Mouse (Mus musculus) intestine, embryonic 14.5 days (tissue): ENCODE measurements around the gene Dcaf10. TPM values are rescaled to one million over a fixed set of nuclear protein-coding genes. Genes with fewer than 3 reads are reported as not detected.
A peak's percentile ranks its signal among the peaks of the same experiment; 100 is the strongest.
"Not testable (repeated sequence)": the region's sequence is repeated elsewhere in the genome, so short reads cannot be mapped to it uniquely, and the experiment has no call there.

Experiments
- ATAC-seq: fragments of 200-750 bp; cut with Nextera tagmentation; replicated peaks from 2 replicates; pipeline ENCODE4 v1.8.0; 2017; ENCODE audit warnings: low read depth, moderate number of reproducible peaks, moderate TSS enrichment, moderate library complexity; ENCODE audit not compliant: low FRiP score, low TSS enrichment
- DNase-seq: peaks from one replicate; pipeline ENCODE4 v3.0.0-alpha.2; 2018; ENCODE audit warnings: low spot score
- H3K27ac ChIP-seq: fragments of 300-500 bp; sonication (generic); 2 replicates; pipeline ENCODE4 v1.5.1; 2014; ENCODE audit warnings: low read depth, mild to moderate bottlenecking, control low read depth
- H3K27me3 ChIP-seq: fragments of 300-500 bp; sonication (generic); replicated peaks from 2 replicates; pipeline ENCODE4 v1.6.1; 2014; ENCODE audit warnings: low read length, control low read depth; ENCODE audit not compliant: control insufficient read depth, insufficient read depth
- H3K36me3 ChIP-seq: fragments of 300-500 bp; sonication (generic); 2 replicates; pipeline ENCODE4 v1.6.1; 2014; ENCODE audit warnings: low read length, control low read depth; ENCODE audit not compliant: control insufficient read depth, insufficient read depth
- H3K4me1 ChIP-seq: fragments of 300-500 bp; sonication (generic); replicated peaks from 2 replicates; pipeline ENCODE4 v1.6.1; 2014; ENCODE audit warnings: low read length, control low read depth, mixed read lengths; ENCODE audit not compliant: control insufficient read depth, insufficient read depth
- H3K4me2 ChIP-seq: fragments of 300-500 bp; sonication (generic); 2 replicates; pipeline ENCODE4 v1.6.1; 2014; ENCODE audit warnings: low read length
- H3K4me3 ChIP-seq: fragments of 300-500 bp; sonication (generic); 2 replicates; pipeline ENCODE4 v1.5.1; 2014; ENCODE audit warnings: low read depth, low read length, control low read depth, mixed read lengths
- H3K9ac ChIP-seq: fragments of 300-500 bp; sonication (generic); 2 replicates; pipeline ENCODE4 v1.6.1; 2014; ENCODE audit warnings: mild to moderate bottlenecking, low read length
- H3K9me3 ChIP-seq: fragments of 300-500 bp; sonication (generic); 2 replicates; pipeline ENCODE4 v1.6.1; 2016; ENCODE audit warnings: low read length, control low read depth; ENCODE audit not compliant: control insufficient read depth
- WGBS: fragments of 180-500 bp; shearing (Covaris S2); extraction: QIAGEN DNeasy Blood & Tissue Kit; methylation state at CpG from one replicate; pipeline ENCODE4 v1.1.7; 2014; 5-methylcytosine and 5-hydroxymethylcytosine counted together
- polyA plus RNA-seq: library from polyadenylated mRNA; unstranded; fragments of >200 nt; fragmentation: Nextera tagmentation; extraction: Ambion mirVana; gene quantifications from 2 replicates; pipeline ENCODE4 v1.2.1, GENCODE M21; 2014

The Dcaf10 gene
- polyA plus RNA-seq, 1 experiment from 2014 or later: 14.2 TPM

- no peak overlapping the region for H3K4me3 ChIP-seq
- H3K4me2 ChIP-seq: no peak overlapping the region
- H3K9ac ChIP-seq: no peak overlapping the region
- H3K4me1 ChIP-seq: no peaks in the 10 kb centered on the region
- no peaks in the 10 kb centered on the region for H3K27me3 ChIP-seq
- no peaks in the 10 kb centered on the region for H3K36me3 ChIP-seq
- no peak for DNase-seq
- ATAC-seq: no peak
- no peak overlapping the region for H3K27ac ChIP-seq
- WGBS: 56% methylated on average over 3 of the region's 3 CpGs
- no peaks in the 10 kb centered on the region for H3K9me3 ChIP-seq
These were observed 9.4 kb upstream of the Dcaf10 start for GRCm38 (mm10) chr4:45332466-45332865.

GRCm38 (mm10) chr4:45341226-45341625, 675 bp upstream of the Dcaf10 start:
- Histone ChIP-seq H3K9me3 (no peaks in the 10 kb centered on the region), H3K4me1 (peaks cover 14% of the 10 kb centered on the region; the same call in 1 of the 2 replicates), H3K27me3 (no peaks in the 10 kb centered on the region), H3K27ac (peak overlapping the region; percentile 98), H3K36me3 (peaks cover 8% of the 10 kb centered on the region; the same call in 1 of the 2 replicates), H3K4me2 (peak overlapping the region; percentile 67), H3K4me3 (peak overlapping the region; percentile 97), H3K9ac (peak overlapping the region; percentile 92; the same call in 1 of the 2 replicates)
- 55% methylated on average over 9 of the region's 9 CpGs for WGBS
- DNase-seq: no peak
- ATAC-seq: no peak

- H3K36me3 ChIP-seq: peaks cover 14% of the 10 kb centered on the region; the same call in 1 of the 2 replicates
- peak within 1 kb of the TSS; percentile 98 for H3K27ac ChIP-seq
- peak within 1 kb of the TSS; percentile 97 for H3K4me3 ChIP-seq
- H3K27me3 ChIP-seq: no peaks in the 10 kb centered on the region
- peak within 1 kb of the TSS; percentile 67 for H3K4me2 ChIP-seq
- ATAC-seq (peak; percentile 87), DNase-seq (peak; percentile 82)
- peaks cover 14% of the 10 kb centered on the region; the same call in 1 of the 2 replicates for H3K4me1 ChIP-seq
- WGBS: under 1% methylated on average over 70 of the region's 76 CpGs
- H3K9ac ChIP-seq: peak within 1 kb of the TSS; percentile 92
- H3K9me3 ChIP-seq: no peaks in the 10 kb centered on the region
These were observed 620 bp downstream of the Dcaf10 start, which contains the start of gene Exosc3 for GRCm38 (mm10) chr4:45342286-45343155. Exosc3 (minus strand) TSS chr4:45342732.

GRCm38 (mm10) chr4:45356653-45357052, 14.8 kb downstream of the Dcaf10 start:
- H3K27ac ChIP-seq: no peak overlapping the region
- no peak overlapping the region for H3K4me2 ChIP-seq
- no peak overlapping the region for H3K4me3 ChIP-seq
- WGBS: 85% methylated on average over 3 of the region's 3 CpGs
- H3K9me3 ChIP-seq: no peaks in the 10 kb centered on the region
- no peaks in the 10 kb centered on the region for H3K27me3 ChIP-seq
- ATAC-seq (no peak), DNase-seq (no peak)
- peaks cover 42% of the 10 kb centered on the region for H3K36me3 ChIP-seq
- H3K9ac ChIP-seq: no peak overlapping the region
- no peaks in the 10 kb centered on the region for H3K4me1 ChIP-seq

GRCm38 (mm10) chr4:45371261-45371660, 29.4 kb downstream of the Dcaf10 start:
- Histone ChIP-seq H3K9me3 (no peaks in the 10 kb centered on the region), H3K4me1 (no peaks in the 10 kb centered on the region), H3K4me2 (no peak overlapping the region), H3K9ac (no peak overlapping the region), H3K27me3 (no peaks in the 10 kb centered on the region), H3K36me3 (peaks cover 54% of the 10 kb centered on the region), H3K27ac (no peak overlapping the region), H3K4me3 (no peak overlapping the region)
- DNase-seq (no peak), ATAC-seq (no peak)
- 85% methylated on average over 3 of the region's 3 CpGs for WGBS

- no peak for DNase-seq
- WGBS: 63% methylated on average over 5 of the region's 5 CpGs
- no peak for ATAC-seq
- Histone ChIP-seq H3K9me3 (no peaks in the 10 kb centered on the region), H3K36me3 (peaks cover 61% of the 10 kb centered on the region), H3K4me3 (no peak overlapping the region), H3K9ac (no peak overlapping the region), H3K27ac (no peak overlapping the region), H3K27me3 (no peaks in the 10 kb centered on the region), H3K4me2 (no peak overlapping the region), H3K4me1 (no peaks in the 10 kb centered on the region)
These were observed 33.0 kb downstream of the Dcaf10 start for GRCm38 (mm10) chr4:45374879-45375278.

GRCm38 (mm10) chr4:45376573-45376972, 34.7 kb downstream of the Dcaf10 start:
- Histone ChIP-seq H3K9ac (no peak overlapping the region), H3K4me2 (no peak overlapping the region), H3K27me3 (no peaks in the 10 kb centered on the region), H3K36me3 (peaks cover 48% of the 10 kb centered on the region), H3K27ac (no peak overlapping the region), H3K4me3 (no peak overlapping the region), H3K9me3 (no peaks in the 10 kb centered on the region), H3K4me1 (no peaks in the 10 kb centered on the region)
- 81% methylated on average over 4 of the region's 4 CpGs for WGBS
- ATAC-seq (no peak), DNase-seq (no peak)

- H3K9ac ChIP-seq, H3K9me3 ChIP-seq, H3K4me3 ChIP-seq, H3K36me3 ChIP-seq, DNase-seq, H3K4me1 ChIP-seq, H3K4me2 ChIP-seq, H3K27me3 ChIP-seq, H3K27ac ChIP-seq, ATAC-seq: not testable (repeated sequence)
- WGBS: 91% methylated on average over 10 of the region's 10 CpGs
These were observed 39.1 kb downstream of the Dcaf10 start for GRCm38 (mm10) chr4:45380903-45381580.
